Mouse (Mus musculus): ENCODE data around the gene Kif5a. TPM values are rescaled to one million over a fixed set of nuclear protein-coding genes. Genes with fewer than 3 reads are reported as not detected.

The Kif5a gene
- polyA plus RNA-seq, 2 experiments from 2014 or later: not detected

DNA sequence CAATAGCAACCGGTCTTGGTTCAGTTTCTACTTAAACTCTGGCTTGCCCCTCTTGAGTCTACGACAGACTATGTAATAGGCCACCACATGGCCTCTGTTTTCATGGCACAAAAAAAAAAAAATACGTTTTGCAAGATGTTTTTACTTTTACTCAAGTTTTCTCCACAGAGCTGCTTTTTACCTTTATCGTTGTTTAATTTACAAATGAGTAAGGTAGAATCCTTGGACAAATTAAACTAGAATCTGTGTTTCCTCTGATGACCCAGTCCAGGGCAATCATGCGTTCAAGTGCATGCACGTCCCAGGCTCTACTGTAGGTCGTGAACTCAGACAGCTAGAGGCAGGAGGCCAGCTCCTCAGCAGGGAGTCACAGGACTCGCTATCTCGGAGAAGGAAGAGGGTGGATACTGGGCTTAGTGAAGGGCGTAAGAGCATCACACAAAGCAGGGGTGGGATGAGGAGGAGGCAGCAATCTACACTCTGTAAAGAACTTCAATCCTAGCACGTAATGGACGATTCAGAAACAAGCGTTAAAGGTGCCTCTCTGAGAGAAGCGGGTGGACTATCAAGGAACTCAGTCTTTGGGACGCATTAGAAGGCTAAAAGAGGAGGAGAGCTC lies 26.5 kb upstream of the Kif5a start:
- peak; percentile 33 for ATAC-seq

DNA sequence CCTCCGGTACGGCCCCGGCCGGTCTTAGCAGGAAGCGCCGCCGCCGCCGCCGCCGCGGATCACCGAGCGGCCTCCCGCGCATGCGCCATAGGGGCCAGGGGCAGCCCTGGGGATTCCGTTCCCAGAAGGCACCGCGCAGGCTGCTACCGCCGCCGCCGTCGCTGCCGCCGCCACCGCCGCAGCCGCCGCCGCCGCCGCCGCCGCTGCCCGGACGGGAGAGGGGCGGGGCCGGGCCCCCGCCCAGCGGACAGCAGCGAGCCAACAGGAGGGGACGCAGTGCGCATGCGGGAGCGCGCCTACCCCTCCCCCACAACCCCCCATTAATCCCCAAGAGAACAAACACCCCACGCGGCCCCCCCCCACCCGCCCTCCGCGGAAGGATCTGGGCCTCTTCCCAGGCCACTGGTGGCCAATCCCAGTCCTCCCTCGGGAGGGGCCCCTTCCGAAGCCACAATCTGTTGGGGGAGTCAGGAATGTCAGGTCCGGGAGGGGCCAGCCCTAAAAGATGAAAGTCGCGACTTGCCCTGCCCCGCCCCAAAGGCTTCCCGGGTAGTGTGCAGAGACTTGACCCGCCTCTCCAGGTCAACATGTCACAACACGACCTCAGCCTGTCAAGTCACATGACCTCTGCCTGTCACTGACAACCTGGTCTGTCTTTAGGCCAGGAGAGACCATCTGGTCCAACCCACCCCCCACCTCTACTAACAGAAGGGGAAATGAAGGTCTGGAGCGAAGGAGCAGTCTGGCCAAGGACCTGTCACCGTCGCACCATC lies 25.8 kb upstream of the Kif5a start, which contains the start of gene Mbd6:
TSS of gene Mbd6 (minus strand) at position 219 of the 773 bp plus-strand sequence.
- peak; percentile 28 for ATAC-seq

GRCm38 (mm10) chr10:127288328-127288799 lies 25.2 kb upstream of the Kif5a start:
- no peak for ATAC-seq

GRCm38 (mm10) chr10:127287936-127288293 lies 24.8 kb upstream of the Kif5a start:
- no peak for ATAC-seq

DNA sequence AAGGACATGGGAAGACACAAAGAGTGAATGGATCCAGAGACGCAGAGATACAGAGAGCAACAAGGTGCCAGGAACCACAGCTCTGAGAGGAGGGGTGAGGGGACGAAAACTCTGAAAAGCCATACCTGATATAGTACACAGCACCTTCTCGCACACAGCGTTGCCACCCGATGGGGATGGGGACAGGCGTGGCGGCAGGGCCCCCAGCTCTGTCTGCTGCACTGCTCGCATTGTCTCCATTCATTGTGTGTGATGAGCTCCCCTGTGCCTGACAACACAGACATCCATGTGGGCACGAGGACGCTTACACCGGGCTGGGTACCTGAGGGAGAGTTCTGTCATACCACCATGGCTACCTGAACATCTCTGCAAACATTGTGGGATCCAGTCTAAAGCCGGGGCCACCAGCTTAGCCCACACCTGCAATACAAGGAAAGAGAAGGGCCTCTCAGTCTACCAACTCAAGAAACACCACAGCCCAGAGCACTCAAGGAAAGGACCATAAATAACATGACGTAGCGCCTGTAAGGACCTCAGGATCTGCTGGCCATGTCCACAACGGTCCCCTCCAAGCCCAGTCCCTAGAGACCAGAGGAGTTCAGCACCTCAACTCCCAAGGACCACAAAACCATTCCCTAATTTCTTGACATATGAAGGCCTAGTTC lies 24.3 kb upstream of the Kif5a start:
- ATAC-seq: no peak

DNA sequence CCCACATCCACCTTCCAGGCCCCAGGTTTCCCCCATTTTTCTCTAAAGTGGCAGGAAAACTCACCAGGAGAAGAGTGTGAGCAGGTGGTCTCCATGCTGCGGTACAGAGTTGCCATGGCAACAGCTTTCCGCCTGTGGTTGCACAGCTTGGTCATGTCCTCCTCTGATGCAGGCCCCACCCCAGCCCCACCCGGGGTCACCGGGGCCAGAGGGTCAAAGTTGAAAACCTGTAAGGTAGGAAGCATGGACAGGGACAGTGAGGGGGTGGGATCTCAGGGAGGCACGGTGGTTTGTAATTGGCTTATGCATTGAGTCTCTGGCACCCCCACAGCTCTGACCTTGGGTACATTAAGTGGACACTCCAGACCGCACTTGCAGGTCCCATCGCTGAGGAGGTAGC lies 23.6 kb upstream of the Kif5a start:
- no peak for ATAC-seq

- ATAC-seq: no peak
Measured at GRCm38 (mm10) chr10:127286194-127286593, 23.0 kb upstream of the Kif5a start.

DNA sequence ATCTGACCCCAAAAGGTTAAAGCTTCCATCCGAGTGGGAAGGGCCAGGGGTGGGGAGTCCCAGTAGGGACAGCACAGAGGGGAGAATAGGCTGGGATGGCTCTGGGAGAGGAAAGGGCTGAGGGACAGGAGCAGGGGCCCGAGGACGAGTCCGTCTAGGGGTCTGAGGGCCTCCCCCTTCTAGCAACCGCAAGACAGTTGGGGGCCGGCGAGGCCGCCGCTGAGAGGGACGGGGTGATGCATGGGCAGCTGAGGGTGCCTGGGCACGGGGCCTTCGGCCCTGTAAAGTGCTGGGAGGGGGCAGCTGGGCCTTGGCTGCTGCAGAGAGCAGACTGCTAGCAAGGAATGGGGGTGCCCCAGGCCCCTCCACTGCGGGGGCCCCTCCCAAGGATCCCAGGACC lies 22.5 kb upstream of the Kif5a start:
- ATAC-seq: no peak

GRCm38 (mm10) chr10:127284724-127285500 lies 21.8 kb upstream of the Kif5a start:
- no peak for ATAC-seq

GRCm38 (mm10) chr10:127284105-127284622 lies 21.0 kb upstream of the Kif5a start:
- no peak for ATAC-seq

DNA sequence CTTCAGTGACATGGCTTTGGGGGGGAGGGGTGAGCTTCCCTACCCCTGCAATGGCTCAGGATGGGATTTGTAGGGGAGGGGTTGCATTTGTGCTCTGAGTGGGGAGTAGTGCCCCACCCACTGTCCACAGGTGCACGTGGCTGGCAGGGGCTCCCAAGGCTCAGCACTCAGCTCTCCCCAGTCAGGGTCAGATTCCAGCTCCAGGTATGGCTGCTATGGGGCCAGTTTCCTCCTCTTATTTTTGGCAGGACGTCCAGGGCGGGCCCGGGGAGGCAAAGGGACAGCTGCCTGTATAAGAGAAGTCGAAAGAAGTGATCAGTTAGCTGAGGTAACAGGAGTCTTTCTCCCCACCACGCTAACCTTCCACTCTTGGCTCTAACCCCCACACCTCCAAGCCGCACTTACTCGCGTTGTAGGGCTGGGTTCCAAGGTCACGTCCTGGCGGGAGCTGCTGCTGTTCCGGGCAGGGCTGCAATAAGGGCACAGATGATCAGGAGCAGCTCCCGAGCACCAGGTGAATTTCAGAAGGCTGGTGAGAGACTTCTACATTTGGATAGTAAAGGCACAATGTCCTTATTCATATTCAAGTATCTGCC lies 19.6 kb upstream of the Kif5a start:
- no peak for ATAC-seq

DNA sequence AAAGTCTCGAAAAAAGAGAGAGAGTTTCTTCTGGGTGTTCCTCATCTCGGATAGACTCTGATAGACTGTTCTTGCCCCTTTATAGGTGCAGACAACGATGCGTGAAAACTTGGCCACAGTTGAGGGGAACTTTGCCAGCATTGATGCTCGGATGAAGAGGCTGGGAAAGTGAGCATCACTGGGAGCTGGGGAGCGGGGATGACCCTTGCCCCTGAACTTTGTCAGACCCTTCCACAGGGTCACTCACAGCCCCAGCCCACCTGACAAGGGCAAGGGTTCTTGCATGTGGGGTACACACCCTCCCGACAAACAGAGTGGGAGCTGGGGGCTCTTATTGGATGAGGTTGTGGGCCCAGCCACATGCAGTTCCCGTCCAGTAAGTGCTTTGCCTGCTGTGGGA lies 18.2 kb upstream of the Kif5a start:
- no peak for ATAC-seq

DNA sequence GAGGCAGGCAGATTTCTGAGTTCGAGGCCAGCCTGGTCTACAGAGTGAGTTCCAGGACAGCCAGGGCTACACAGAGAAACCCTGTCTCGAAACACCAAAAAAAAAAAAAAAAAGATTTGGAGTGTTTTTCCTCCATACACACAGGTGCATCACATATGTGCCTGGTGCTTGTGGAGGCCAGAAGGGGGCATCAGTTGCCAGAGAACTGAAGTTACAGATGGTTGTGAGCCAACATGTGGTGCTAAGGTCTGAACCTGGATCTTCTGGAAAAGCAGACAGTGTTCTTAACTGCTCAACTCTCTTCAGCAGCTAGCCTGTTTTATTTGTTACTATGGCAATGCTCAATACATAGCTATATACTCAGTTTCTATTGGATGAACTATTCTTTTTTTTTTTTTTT lies 16.6 kb upstream of the Kif5a start:
- no peak for ATAC-seq

DNA sequence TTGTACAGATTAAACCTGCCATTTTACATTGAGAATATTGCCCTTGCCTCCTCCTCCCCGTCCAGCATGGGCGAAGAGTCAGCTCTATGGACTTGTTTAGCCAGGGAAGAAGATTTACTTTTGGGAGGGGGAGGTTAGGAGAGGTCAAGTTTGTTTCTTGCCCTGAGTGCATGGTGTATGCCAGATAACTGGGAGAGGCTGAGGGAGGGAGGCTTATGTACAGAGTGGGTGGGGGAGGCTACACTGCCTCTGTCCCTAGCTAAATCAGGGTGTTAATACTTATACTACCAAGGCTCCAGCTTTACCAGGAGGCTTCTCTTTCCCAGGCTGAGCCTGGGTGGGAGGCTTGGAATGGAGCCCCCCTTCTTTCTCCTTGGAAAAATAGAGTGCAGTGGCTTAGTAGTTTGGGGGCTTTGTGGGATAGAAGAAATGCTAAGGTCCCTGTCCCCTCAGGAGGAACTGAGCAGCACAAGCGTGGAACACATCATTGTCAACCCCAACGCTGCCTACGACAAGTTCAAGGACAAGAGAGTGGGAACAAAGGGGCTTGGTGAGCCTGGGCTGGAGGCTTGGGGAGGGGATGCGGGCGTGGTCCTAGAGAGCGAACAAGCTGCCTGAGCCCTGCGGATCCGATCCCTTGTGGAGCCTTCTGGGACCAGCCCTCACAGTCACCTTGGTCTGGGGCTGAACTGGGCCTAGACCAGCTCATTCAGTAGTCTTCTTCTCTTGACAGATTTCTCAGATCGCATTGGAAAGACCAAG lies 11.3 kb upstream of the Kif5a start:
- no peak for ATAC-seq

GRCm38 (mm10) chr10:127272371-127272770 lies 9.2 kb upstream of the Kif5a start:
- no peak for ATAC-seq

GRCm38 (mm10) chr10:127269884-127270283 lies 6.7 kb upstream of the Kif5a start:
- no peak for ATAC-seq

DNA sequence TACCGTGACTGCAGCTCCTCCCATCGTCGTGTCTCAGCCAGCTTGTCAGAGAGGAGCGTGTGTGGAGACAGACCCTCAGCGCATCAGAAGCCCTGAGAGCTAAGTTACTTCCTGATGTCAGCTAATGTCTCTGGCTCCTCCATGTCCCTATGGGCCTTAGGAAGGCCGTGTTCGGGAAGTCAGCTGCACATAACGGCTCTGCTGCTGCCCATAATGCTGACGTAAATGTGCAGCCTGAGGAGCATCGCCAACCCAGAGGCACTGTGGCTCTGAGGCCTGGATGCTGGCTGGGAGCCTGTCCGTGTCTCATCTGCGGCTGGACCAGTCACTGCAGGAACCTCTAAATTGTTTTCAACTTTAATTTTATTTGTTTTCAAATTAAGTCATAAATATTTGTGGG lies 5.9 kb upstream of the Kif5a start:
- ATAC-seq: no peak

DNA sequence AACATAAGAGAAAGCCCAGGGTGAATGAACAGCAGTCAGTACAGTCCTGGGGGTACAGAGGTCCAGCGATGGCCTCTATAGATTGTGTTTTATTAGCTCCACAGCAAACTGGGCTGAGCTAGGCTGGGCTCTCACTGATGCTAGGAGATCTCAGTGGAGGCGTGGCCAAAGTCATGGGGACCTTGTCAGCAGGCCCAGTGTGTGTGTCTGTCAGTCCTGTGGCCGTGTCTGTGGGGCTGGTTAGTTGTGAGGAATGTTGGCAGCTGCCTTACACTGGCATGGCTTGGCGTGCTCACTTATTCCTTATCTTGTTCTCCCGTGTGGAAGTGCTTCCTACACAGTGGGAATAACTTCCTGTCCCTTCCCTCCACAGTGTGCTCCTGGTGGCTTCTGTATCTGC lies 5.3 kb upstream of the Kif5a start:
- ATAC-seq: no peak

GRCm38 (mm10) chr10:127267318-127267717 lies 4.2 kb upstream of the Kif5a start:
- ATAC-seq: no peak

DNA sequence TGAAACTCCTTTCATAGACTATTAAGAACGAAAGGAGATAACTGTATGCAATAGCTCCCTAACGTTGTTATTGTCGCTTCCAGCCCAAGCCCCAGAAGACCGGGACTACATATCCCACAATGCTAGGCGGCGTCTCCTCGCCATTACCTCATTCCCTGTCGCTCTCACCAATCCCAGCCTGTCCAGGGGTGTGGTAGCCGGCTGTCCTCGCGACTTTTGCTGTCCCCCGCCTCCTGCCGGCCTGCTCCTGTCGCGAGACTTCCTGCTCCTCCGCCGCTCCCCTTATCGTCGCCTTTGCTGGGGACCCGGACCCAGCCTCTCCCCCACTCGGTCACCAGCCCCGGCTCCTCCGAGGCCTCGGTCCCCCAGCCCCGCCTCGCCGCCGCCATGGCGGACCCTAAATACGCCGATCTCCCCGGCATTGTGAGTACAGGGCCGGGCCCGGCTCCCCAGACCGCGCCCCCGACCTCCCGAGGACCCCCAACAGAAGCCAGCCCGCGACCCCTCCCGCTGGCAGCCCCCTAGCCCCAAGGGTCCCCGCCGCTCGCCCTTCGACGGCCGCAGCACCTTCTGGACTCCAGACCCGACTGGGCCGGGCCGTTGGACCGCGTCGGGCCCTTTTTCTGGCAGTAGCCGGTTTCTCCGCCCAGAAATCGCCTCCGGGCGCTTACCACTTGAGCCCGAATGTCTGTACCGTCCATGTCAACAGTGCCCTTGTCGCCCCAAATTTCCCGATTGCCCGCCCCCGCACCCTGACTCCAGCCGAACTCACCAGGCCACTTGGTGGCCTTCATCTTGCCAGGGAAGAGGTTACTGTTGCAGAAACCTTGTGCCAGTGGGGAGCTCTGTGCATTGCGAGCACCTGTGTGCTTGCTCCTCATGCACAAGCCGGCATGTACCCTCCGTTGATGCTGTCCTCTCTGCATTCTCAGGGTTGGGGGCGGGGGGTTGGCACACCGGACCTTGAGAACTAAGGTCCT lies 3.3 kb upstream of the Kif5a start, which contains the start of gene Dctn2:
TSS of gene Dctn2 (plus strand) at position 257 of the 980 bp plus-strand sequence.
- ATAC-seq: peak; percentile 98
